Mouse (Mus musculus): Measurements from ENCODE around the gene Kif1bp.
A peak's percentile ranks its signal among the peaks of the same experiment; 100 is the strongest.
"Not testable (repeated sequence)": the region's sequence is repeated elsewhere in the genome, so short reads cannot be mapped to it uniquely, and the experiment has no call there.

Gene Kif1bp

DNA sequence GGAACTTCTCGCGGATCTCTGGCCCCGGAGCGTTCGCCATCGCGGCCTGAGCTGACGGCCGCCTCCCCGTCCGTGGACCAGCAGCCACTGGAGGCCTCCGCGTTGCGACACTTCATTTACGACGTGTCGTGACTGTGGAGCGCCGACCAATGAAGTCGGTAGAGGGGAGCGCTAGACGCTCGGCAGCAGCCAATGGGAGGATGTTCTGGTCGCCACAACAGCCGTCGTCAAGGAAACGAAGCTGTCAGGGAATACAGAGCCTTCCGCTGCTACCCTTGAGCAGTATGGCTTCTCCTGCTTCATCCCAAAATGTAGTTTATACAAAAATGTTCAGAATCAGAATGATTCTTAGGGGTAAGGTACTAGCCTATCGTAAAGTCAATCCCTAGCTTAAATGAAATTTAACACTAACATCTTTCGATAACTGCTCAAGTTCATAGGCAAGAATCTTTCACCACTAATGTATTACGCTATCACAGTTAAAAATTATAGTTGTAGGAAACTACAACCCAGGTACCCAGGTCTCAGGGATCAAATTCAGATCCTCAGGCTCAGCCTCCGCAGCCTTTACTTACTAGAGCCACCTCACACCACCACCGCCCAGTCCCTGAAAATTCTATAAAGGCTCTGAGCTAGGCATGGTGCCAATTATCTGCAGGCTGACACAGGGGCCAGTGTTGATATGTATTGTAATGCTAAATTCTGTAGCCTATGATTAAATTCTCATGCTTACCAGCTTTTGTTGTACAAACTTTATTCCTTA is at the start of gene Kif1bp:
Kif1bp (minus strand) TSS at position 120 of the 763 bp plus-strand sequence.
- peak; percentile 99 for DNase-seq

DNA sequence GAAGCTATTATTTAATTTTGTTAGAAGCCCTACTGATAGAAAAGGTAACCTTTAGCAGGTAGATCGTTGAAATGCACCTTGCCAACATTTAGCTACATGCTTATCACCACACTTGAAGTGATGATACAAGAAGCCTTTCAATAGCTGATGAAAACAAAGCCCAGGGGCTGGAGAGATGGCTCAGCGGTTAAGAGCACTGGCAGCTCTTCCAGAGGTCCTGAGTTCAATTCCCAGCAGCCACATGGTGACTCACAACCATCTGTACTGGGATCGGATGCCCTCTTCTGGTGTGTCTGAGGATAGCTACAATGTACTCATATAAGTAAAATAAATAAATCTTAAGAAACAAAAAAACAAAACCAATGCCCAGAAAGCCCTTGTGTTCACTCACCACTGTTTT is 25.9 kb upstream of the Kif1bp start:
- no peak for DNase-seq

DNA sequence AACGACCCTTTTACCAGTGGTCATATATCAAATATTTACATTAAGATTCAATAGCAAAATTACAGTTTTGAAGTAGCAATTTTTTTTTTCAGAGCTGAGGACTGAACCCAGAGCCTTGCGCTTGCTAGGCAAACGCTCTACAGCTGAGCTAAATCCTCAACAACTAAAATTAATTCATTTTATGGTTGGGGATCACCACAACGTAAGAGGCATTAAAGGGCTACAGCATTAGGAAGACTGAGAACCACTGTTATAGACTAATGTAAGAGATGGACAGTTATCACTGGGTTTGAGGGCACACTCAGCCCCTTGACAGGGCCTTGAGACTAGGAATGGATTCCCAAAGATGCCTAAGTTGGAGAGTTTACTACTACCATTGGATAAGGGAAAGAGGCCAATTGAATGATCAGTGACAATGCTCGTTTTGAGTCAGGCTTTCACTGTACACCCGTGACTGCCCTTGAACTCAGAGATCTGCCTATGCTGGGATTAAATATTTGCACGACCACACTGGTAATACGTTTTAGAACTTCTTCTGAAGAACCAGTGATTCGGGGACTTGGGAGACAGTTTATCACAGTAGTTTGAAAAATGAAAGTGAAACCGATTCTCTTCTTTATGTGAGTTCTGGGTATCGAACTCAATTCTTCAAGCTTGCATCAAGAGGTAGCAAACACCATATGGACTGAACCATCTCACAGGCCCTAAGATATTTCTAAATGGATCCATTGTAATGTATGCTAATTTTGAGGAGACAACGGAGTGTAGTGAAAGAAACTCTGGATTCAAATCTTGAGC is 25.2 kb upstream of the Kif1bp start:
- DNase-seq, result no peak

DNA sequence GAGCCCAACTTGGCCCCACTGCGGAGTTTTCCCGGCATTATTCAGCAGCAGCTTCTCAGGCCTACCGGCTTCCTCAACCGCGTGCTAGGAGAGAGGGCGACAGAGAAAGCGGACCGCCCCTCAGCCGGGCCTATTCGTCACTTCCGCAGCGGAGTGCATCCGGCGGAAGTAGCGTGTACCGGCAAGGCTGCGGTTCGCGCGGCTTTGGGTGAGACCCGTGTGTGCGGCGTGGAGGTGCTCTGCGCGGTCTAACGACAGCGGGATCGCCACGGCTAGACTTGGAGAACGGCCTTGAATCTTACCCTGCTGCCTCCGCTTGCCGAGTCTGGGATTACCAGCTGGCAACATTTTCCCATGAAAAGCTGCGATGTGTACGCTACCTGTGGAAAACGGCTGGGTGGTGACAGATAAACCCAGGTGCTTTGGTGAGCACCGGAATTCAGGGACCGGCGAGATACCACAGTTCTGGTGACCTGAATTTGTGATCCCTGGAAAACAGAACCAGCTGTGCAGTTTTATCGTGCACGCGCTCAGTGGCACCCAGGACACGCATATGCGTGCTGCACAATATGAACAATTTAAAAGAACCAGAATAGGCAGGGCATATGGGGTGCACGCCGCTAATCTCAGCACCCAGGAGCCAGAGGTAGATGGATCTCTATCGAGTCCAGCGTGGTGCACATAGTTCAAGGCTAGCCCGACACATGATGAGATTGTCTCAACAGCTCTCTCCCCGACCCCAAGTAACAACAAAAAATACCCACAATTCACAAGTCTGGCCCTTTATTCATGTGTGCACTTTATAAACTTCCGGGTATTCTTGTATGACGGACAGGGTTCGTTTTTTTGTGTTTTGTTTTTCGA is 24.2 kb upstream of the Kif1bp start, which contains the start of gene Ddx21:
Ddx21 (minus strand) TSS at position 105 of the 864 bp plus-strand sequence.
- DNase-seq, result peak; percentile 93

DNA sequence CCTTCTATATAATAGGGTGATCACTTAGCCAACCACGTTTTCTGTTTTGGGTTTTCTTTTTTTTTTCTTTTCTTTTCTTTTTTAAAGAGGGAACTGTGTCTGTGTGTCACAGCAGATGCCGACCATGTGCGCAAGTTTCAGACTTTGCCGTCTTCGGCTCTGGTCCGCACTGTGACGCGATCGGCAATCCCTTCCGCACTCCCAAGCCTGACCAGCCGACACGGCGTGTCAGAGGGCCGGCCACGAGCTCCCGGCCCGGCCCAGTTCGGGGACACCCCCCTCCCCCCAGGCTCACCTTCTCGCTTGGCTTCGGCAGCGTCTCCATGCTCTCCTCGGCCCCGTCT is 23.5 kb upstream of the Kif1bp start:
- no peak for DNase-seq

DNA sequence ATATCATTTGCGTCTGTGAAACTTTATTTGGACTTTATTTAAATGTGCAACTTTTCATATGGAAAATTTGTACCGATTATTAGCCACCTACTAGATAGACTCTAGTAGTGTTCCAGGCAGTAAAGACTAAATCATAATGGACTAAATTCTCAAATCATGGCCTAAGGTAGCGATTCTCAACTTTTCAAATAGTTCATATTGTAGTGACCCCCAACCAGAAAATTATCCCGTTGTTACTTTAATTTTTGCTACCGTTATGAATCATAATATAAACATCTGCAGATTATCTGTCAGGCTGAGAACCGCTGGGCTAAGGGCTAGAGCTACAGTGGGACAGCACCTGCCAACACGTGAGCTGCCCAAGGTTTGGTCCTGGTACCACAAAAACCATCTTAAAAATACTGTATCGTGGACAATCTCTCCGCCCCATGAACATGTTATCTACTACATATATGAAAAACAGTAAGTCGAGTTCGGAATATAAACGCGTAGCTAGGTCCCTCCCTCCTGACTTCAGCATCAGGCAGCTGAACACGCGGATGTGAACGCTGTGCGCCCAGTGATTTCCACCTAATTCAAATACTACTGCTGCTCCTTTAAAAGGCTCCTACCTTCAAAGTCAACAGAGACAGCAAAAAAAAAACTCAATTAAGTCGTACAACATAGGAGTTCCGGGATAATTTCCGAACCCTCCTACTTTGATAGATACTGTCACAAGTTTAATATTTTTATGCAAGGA is 23.0 kb upstream of the Kif1bp start:
- DNase-seq, result no peak

DNA sequence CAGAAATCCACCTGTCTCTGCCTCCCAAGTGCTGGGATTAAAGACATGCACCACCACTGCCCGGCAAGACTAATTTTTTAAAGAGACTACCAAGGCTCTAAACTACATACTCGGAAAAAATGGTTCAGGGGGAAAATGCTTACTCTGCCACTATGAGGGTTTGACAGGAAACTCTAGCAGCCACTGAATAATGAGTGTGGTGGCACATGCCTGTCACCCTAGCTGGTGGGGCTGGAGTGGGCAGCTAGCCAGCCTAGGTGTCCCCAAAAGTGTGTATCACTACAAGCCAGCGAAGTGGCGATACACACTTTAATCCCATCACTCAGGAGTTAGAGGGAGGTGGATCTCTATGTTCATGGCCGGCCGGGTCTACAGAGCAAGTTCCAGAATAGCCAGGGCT is 21.8 kb upstream of the Kif1bp start:
- DNase-seq, result no peak

DNA sequence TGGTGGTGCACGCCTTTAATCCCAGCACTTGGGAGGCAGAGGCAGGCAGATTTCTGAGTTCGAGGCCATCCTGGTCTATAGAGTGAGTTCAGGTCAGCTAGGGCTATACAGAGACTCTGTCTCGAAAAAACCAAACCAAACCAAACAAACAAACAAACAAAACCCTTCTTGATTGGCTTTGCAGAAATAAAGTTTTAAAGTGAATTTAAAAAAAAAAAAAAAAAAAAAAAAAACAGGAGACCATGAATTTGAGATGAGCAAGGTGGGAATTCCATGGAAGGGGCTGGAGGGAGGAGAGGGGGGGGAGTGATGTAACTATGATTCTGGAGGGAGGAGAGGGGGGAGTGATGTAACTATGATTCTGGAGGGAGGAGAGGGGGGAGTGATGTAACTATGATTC is 21.1 kb upstream of the Kif1bp start:
- DNase-seq, result not testable (repeated sequence)

DNA sequence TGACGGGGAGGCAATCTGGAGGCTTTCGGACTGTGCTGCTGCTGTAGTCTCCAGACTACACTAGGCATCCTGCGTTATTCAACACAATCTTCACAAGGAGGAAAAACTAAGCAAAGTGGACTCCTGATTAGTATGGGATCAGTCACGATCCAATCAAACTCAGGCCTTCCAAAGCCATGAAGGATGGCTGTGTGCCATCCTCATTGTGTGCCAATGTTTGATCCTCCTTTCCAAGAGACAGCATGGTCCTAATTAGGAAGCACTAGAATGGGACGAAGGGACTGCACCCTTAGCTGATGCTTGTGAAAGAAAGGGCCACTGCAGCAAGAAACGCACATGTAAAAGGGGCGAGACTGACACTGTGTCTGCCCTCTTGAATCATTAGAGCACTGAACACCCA is 14.2 kb upstream of the Kif1bp start:
- no peak for DNase-seq

DNA sequence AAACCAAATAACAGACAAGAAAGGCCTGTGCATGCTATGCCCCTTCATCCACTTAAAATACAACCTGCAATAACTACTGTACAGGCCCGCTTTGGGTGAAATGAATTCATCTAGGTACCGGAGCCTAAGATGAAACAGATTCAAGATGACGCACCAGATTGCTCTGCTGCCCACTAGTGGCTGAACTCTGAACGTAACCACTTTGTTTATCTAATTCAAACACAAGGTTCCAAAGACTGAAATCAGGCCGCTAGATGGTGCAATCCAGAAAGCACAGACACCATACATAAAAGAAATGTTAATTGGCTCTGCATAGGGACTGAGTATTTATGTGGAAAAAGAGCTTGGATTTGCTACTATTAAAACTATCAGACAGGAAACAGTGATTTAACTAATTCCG is 11.9 kb upstream of the Kif1bp start:
- DNase-seq, result peak; percentile 89

DNA sequence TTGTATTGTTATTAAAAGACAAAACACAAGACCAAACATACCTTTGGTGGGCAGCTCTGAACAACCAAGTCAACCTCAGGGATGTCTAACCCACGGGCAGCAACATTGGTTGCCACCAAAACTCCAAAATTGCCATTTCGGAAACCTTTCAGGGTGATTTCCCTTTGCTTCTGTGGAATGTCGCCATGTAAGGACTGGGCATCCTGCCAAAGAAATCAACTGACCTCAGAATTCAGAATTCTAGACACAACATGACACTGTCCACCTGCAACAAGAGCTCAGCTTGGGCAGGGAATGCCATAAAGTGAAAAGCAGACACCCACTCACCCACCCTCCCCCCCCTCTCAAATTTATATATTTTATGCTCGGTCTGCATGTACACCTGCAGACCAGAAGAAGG is 10.4 kb upstream of the Kif1bp start:
- DNase-seq, result no peak

DNA sequence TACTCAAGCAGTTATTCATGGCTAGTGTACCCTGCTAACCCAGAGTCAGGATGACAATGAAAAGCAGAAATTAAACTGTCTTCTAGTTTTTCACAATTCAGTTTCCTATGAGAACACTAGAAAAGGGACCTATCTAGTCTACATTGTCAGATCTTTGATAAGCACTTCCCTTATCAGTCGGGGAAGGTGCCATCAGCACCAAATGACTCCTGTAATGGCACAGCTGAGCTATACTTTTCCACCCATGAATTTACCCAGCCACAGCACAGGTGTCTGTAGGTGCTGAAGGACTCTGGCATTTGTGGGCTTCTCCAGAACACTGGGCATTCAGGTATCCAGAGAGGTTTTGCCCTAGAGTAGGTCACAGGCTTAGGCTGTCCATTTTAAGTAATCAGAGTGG is 5.0 kb upstream of the Kif1bp start:
- DNase-seq, result no peak

DNA sequence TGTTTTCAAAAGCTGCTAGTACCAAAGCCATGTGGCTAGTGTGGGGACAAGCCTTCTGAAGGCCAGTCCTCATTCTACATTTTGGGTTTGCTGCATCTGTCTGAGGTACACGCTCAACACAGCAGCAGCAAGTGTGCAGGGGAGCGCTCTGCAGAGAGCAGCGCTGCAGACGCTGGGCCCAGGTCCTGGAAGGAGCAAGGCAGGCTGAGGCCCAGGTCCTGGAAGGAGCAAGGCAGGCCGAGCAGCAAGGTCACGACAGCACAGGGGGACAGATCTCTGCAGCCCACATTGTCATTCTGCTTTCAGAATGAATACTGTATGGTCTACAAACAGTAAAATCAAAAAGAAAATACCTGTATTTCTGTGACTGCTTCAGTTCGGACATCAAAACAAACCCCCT is 4.4 kb upstream of the Kif1bp start:
- no peak for DNase-seq

DNA sequence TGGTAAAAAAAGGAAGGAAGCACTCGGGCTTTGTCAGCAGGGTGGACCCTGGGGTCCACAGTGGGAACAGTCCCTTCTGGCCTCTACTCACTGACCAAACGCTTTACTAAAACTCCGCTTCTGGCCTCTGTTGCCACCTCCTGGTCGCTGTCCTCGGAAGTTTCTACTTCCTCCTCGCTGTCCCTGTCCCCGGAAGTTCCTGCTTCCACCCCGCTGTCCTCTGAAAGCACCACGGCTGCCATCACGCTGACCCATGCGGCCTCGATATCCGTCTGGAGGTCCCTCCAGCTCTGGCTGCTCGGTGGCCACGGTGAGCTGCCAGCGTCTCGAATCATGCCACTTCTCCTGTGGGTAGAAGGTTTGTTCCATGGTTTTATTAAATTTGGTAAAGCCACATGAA is 4.0 kb upstream of the Kif1bp start:
- no peak for DNase-seq

DNA sequence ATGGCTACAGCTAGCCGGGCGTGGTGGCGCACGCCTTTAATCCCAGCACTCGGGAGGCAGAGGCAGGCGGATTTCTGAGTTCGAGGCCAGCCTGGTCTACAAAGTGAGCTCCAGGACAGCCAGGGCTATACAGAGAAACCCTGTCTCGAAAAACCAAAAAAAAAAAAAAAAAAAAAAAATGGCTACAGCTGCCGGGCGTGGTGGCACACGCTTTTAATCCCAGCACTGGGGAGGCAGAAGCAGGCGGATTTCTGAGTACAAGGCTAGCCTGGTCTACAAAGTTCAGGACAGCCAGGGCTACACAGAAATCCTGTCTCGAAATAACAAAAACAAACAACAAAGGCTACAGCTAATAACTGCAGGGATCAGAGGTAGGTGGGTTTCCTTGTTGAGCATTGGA is 872 bp upstream of the Kif1bp start:
- DNase-seq, result not testable (repeated sequence)

DNA sequence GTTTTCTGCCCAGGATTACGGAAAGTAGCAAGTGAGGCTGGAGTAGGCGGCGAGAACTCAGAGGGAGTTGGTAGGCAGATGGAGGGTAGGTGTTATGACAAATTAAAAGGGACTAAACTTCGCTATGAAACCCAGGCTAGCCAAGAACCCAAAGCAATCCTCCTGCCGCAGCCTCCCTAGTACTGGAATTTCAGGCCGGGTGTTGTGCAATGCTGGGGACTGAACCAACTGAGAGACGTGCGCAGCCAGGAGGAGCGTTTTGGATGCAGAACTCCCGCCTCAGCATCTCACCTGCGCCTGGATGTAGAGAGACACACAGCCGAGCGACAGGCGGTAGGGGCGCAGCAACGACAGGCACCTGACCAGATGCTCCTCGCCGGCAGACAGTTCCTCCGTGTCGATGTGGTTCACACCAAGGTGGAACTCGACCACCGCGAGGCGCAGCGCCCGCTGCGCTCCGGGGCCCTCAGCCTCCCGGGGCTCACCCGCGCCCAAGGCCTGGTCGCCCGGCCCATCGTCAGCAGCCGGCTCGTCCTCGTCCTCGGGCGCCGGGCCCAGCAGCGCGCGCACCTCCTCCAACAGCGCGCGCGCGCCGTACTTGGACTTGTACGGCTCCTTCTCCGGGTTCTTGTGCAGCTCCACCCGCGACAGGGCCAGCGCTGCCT is 452 bp downstream of the Kif1bp start:
- peak; percentile 55 for DNase-seq

DNA sequence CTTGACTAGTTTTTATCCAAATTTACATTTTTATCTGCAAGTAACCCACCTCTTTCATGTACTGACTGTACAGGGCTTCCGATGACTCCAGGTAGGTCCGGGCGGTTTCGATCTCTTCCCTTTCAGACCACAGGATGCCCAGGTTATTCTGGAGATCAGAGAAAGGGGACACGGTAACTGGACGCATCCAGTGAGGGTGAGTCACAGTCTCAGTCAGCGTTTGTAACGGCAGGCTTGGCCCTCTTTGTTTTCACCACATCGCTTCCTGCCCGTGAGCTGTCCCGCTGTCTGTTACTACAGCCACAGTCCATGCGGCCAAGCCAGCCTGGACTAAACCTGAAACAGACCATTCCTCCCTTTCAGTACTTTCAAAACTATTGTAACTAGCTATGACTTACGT is 3.3 kb downstream of the Kif1bp start:
- no peak for DNase-seq

DNA sequence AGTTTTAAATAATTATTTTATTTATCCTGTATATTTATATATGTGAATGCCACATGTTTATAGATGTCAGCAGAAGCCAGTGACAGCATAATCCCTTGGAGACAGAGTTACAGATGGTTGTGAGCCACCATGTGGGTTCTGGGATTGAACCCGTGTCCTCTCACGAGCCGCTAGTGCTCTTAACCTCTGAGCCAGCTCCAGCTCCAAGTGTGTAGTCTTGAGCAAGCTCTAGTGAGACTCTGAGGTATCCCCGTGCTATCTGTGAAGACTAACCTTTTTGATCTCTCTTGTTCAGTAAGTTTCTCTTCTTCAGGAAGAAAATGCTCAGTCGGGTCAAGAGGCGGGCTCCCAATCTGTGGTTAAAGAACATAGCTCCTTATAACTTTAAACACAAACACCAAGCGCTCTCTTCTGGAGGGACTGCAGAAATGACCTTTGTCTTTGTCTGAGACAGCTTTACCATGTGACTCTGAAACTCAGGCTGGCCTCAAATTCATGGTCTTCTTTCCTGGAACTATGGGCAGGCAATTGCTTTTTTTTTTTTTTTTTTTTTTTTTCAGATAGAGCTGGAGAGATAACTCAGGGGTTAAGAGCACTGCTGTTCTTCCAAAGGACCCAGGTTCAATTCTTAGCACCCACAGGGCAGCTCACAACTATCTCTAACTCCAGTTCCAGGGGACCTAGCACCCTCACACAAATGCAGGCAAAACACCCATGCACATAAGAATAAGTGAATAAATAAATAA is 8.0 kb downstream of the Kif1bp start:
- no peak for DNase-seq

DNA sequence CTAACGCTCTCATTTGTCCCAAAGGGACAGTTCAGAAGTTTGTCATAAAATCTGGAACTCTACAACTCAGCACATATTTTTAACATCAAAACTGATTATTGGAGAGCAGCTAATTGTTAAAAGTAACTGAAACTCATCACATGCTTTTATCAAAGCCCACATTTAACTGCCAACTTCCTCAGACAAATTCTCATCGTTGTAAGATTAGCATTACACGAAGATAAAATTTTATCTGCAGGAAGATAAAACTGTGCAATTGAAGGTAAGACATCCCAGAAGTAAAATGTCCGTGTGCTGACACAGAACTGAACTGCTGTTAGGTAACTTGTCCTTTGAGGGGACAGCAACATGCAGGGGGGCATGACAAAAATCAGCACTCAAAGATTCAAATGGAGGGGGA is 9.4 kb downstream of the Kif1bp start:
- no peak for DNase-seq

DNA sequence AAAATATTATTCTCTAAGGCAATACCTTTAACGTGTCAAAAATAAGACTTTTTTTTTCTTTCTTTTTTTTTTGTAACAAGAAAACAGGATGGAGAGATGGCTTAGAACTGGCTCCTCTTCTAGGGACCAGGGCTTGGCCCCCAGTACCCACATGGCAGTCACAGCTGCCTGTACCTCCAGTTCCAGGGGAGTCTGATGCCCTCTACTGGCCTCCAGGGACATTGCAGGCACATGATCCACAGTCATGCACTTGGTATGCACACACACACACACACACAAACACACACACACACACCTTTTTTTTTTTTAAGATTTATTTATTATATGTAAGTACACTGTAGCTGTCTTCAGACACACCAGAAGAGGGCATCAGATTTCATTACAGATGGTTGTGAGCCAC is 20.5 kb downstream of the Kif1bp start:
- DNase-seq, result no peak

DNA sequence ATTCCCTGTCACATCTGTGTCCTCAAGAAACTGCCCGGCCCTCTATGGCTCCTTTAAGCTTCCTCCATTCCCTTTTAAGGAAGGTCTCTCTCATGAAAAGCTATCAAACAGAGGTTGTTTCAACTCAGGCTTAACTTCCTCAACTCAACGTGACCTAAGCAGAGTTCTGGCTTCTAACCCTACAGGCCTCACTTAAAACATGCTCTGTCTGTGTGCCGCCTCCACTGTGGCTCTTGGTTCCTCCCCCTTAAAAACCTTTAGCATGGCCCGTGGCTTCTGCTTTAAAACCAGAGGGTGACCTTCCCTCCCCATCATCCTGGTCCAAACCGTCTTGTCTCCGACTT is 21.7 kb downstream of the Kif1bp start:
- no peak for DNase-seq
